Mouse (Mus musculus) cerebellum, postnatal 10 days (tissue): ENCODE results near the gene Mrpl27.
"Not testable (repeated sequence)": the region's sequence is repeated elsewhere in the genome, so short reads cannot be mapped to it uniquely, and the experiment has no call there.

Experiments
- DNase-seq, 2 experiments: peaks; one replicate each; pipeline ENCODE4 v3.0.0; 2021; ENCODE audit warnings: mixed read lengths in 2 of 2

The Mrpl27 gene

GRCm38 (mm10) chr11:94675446-94675845, 21.9 kb downstream of the Mrpl27 start:
- peak; percentile 50 to 60 for DNase-seq

DNA sequence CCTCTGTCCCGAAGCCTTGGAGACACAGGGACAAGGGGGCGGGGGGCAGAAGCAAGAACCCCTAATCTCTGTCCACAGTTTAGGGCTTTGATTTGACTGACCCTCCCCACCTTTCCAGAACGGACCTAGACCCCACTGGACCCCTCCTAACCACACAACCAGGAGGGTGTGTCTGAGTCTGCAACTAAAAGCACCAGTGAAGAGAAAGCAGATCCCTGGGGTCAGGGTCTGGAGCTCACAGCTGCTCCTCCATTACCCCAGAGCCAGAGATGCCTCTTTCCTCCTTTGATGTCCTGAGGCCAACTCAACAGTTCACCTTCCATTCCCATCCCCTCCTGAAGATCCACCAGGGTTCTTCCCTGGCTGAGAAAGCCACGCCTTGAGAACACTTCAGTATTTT, 22.7 kb downstream of the Mrpl27 start:
- no peak for DNase-seq

- DNase-seq = peak; percentile 95 to 97
These were observed 23.4 kb downstream of the Mrpl27 start, which contains the start of gene Xylt2 for GRCm38 (mm10) chr11:94676754-94677606. Gene Xylt2 (minus strand): TSS chr11:94677515.

DNA sequence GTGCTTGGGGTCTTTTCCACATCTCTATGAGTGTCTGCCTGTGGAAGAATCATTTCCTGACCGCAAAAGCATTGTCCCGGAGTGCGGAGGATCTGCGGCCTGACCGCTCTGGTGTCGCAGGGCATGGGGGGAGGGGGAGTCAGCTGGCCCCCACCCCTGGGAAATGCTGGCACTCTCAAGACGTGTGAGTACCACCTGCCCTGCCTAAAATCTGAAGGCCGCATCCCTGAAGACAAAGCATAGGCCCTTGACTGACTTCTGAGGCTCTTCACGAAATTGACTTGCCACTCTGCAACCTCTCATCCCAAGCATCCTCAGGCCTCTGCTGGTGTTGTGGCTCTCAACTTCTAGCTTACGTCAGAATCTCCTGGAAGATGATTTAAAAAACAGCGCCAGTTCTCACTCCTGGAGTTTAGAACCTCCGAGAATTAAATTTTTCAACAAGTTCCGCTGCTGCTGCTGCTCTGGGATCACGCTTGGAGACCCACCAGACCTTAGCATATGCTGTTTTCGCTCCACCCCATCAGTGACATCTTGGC, 24.1 kb downstream of the Mrpl27 start:
- DNase-seq = peak in 1 of 2 experiments; percentile 35

- DNase-seq = peak; percentile 52 to 57
These were observed 27.1 kb downstream of the Mrpl27 start for GRCm38 (mm10) chr11:94680639-94681038.

DNA sequence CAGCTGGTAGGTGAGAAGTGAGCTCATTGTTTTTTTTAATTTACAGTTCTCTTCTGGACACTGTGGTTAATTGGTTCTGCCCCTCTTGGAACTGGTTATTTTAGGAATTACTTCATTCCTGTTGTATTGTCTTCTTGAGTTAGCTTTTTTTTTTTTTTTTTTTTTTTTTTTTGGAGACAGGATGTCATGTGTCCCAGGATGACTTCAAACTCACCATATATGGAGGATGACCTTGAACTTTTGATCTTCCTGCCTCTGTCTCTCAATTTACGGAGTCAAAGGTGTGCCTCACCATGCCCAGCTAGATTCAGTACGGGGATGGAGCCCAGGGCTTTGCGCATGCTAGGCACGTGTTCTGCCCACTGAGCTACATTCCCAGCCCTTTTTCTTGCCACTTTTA, 28.1 kb downstream of the Mrpl27 start:
- DNase-seq = no peak

GRCm38 (mm10) chr11:94682427-94682826, 28.9 kb downstream of the Mrpl27 start:
- DNase-seq = peak in 1 of 2 experiments; percentile 53

GRCm38 (mm10) chr11:94687178-94687577, 33.6 kb downstream of the Mrpl27 start:
- DNase-seq = no peak

DNA sequence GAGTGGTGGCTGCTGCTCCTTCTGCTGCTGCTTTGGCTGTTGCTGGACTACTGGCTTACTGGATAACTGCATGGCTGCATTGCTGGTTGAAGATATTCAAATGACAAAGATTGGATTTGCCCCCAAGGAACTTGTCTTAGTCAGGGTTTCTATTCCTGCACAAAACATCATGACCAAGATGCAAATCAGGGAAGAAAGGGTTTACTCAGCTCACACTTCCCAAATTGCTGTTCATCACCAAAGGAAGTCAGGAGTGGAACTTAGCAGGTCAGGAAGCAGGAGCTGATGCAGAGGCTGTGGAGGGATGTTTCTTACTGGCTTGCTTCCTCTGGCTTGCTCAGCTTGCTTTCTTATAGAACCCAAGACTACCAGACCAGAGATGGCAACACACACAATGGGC, 38.9 kb downstream of the Mrpl27 start:
- DNase-seq = not testable (repeated sequence)

DNA sequence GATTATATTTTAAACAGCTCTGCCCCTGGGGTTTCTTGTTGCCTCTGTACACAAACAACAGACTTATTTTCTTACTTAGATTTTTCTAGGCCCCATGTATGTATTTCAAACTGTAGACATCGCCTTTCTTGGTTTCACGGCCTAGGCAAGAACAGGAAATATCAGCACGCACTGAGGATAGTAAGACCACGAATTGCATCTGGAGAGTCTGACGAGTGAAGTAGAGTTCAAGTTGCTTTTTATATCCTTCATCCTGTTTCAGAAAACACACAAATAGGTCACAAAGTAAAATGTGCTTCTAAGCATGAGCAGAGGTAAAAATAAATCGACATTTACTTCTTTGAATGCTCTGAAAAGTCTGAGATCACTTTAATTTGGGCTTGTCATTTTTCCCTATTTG, 41.9 kb downstream of the Mrpl27 start:
- DNase-seq = no peak

- DNase-seq = no peak
These were observed 43.6 kb downstream of the Mrpl27 start for GRCm38 (mm10) chr11:94697140-94697539.

- DNase-seq = no peak
These were observed 44.3 kb downstream of the Mrpl27 start for GRCm38 (mm10) chr11:94697703-94698464.

DNA sequence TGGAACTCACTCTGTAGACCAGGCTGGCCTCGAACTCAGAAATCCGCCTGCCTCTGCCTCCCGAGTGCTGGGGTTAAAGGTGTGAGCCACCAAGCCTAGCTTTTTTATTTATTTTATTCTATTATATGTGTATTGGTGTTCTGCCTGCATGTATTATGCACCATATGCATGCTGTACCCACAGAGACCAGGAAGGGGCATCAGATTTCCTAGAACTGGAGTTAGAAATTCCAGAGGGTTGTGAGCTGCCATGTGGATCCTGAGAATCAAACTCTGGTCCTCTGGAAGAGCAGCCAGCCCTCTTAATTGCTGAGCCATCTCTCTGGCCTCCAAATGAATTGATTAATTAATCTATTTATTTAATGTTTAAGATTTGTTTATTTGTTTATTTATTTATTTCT, 45.8 kb downstream of the Mrpl27 start:
- DNase-seq = no peak

DNA sequence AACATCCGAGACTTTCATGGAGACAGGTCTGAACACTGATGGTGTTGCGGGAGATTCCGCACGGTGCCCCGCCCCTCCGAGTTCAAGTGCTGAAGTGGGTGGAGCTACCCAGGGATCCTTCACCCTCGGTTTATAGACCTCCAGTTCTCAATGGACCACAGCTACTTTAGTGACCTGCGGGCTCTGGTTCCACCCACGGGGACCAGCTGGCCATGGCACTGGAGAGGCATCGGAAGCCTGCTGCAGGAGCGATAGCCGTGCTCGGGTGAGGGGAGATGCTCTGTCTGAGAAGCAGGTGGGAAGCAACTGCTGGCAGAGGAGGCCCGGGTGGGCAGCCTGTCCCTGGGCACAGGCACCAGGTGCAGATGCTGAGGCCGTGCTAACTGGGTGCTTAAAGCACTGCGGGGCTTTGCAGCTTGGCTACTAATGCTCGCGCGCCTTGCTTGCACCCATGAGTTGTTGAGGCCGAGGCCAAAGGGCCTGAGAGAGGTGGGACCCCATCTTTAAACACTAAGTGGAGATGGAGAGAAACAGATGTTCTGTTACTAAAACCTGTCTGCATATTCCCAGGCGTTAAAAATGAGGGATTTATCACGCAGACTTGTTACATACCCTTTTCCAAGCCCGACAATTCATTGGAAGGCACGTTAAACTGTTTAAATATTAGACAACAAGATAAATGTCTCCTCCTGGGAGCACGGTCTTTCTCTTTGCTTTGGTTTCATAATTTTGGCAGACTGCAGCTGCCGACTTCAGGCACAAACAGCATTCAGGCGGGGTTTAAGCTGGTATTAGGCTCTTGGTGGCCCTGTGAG, 48.0 kb downstream of the Mrpl27 start:
- peak; percentile 56 to 59 for DNase-seq

DNA sequence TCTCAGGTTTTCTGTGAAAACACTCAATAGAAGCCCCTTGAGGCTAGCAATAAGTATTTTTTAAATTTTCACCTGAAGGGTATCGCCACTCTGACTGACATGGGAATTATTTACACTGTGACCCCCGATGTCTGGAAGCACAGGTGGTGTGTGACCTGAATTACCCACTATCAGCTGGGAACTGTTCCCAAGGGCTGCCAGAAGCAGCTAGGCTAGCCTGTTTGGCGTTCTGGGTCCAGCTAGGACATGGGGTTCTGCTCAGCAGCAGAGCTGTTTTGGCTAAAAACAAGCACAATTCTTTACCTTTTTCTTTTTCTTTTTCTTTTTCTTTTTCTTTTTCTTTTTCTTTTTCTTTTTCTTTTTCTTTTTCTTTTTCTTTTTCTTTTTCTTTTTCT, 48.6 kb downstream of the Mrpl27 start:
- peak; percentile 22 to 32 for DNase-seq

DNA sequence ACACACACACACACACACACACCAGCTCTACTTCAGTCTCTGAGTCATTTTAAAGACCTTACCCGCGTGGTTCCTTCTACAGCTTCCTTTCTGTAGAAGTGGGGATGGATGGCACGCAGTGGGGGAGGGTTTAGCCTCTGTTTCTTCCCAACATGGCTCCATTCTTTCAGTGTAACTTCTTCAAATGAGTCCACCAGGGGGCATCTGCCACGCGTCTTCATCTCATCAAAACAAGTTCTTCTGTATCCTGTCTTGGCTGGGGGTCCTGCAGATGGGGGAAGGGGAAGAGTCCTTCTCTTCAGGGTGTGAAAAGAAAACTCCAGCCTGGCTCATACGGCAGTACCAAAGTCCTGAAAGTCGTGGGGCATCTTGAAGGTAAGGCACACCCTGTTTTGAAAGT, 50.5 kb downstream of the Mrpl27 start:
- peak; percentile 56 to 57 for DNase-seq

DNA sequence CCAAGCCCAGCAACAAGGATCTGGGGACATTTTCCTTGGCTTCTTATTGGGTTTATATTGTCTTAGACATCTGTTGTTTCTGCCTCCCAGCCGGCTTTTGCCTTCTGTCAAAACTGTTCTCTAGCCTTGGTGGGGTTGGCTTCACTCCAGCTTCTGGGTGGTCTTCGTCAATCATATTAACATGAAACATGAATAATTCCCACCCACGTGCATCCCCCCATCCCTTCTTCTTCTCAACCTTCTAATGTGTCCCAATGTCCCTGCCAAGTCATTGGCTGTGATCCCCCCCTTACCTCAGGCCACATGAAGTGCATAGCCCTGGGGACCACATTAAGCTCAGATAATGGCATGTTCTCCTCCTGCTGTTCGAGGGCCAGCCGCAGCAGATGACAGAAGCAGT, 50.9 kb downstream of the Mrpl27 start, which contains the start of gene Gm11541:
Gm11541 (minus strand) TSS at position 28 of the 400 bp plus-strand sequence.
- peak; percentile 80 to 86 for DNase-seq
